Mouse (Mus musculus) lung, adult 18-20 months (tissue): ENCODE measurements around the gene Hist1h4n.
"Not testable (repeated sequence)": the region's sequence is repeated elsewhere in the genome, so short reads cannot be mapped to it uniquely, and the experiment has no call there.

Experiments
- DNase-seq, 2 experiments: peaks; one replicate each; pipeline ENCODE4 v3.0.0; 2022; ENCODE audit warnings: mixed read lengths in 2 of 2

Hist1h4n gene

GRCm38 (mm10) chr13:21831418-21832394, at the start of gene Hist1h4n:
Hist1h4n (minus strand) TSS chr13:21832196.
- peak in 1 of 2 experiments; percentile 23 for DNase-seq

- DNase-seq = no peak
Measured at GRCm38 (mm10) chr13:21880735-21881134, 48.7 kb upstream of the Hist1h4n start.

DNA sequence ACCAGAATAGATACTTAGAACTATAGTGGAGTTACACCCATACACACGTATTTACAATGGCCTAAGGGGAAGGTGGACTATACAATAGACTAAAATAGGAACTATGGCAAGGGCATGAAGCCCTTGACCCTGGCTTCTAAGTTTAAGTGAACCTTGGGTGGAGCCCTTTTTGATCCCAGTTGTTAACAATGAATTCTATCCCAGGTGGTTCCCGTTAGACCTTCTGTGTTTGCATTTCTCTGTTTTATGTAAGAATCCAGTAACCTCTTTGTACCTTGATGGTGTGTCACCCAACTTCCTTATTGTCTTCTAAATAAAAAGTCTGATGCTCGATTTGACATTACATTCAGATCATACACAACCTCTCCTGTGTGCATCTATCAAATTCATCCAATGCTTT, 33.5 kb upstream of the Hist1h4n start:
- DNase-seq = not testable (repeated sequence)

- no peak for DNase-seq
Measured at GRCm38 (mm10) chr13:21861608-21862007, 29.6 kb upstream of the Hist1h4n start.

- peak in 1 of 2 experiments; percentile 4 for DNase-seq
Measured at GRCm38 (mm10) chr13:21855698-21856162, 23.7 kb upstream of the Hist1h4n start.

GRCm38 (mm10) chr13:21855146-21855545, 23.1 kb upstream of the Hist1h4n start:
- DNase-seq = peak; percentile 61 to 62

DNA sequence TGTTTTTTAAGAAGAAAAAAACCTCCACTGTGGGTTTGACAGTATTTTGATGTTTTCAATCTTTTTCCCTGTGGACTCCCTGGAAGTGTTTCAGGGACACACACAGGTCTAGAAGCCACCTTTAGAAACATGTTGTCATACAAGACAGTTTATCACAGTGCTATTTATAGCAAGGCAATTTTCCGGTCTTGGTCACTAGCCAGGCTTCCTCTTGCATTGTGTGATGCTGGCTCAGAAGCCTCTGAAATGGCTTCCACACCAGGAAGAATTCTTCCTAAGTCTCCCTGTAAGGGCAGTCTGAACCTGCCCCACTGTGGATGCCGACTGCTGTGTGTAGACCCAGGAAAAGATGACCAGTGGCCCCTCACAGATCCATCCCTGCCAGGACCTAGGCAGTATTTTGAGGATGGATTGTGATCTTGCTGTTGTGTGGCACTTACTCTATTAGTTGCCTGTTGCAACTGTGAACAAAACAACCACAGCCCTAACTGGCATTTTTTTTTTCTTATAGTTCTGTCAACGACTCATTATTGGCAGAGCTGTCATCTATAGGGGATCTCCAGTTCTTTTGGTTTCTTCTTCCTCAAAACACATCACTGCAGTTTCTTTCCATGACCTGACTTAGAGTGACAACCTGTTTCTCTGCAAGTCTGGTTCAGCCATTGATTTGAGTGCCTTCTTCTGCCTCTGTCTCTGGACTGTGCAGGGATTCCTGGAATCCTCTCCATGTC, 20.4 kb upstream of the Hist1h4n start:
- no peak for DNase-seq

GRCm38 (mm10) chr13:21850696-21851095, 18.7 kb upstream of the Hist1h4n start:
- not testable (repeated sequence) for DNase-seq

DNA sequence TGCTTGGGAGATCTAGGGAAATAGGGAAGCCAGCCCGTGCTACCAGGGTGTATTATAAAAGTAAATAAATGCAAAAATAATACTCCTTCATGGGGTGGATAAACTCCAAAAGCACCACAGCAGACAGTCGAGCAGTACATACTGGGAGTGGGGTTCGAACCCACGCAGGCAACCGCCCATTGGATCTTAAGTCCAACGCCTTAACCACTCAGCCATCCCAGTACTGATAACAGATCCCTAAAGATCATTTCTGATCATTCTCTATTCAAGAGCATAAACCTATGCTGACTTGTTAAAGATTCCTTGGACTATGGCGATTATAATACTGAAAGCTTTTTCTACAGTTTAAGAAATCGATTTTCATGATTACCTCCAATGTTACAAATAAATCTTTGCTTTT, 15.9 kb upstream of the Hist1h4n start:
- no peak for DNase-seq

DNA sequence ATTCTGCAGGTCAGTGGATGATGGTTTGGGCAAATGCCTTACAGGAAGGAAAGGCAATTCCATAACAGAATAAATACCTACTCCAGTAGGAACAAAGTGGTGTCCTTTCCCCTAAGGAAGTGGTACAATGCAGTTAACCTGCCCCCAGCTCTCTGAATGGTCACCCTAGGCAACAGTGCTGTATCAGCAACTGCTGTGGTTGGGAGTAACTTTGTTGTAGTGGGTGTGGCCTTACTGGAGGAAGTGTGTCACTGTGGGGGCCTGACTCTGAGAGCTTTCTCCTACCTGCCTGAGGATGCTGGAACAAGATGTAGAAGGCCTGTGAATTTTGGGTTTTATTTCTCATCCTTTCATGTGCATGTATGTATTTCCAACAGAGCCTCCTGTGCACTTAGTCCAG, 14.4 kb upstream of the Hist1h4n start:
- DNase-seq = not testable (repeated sequence)

DNA sequence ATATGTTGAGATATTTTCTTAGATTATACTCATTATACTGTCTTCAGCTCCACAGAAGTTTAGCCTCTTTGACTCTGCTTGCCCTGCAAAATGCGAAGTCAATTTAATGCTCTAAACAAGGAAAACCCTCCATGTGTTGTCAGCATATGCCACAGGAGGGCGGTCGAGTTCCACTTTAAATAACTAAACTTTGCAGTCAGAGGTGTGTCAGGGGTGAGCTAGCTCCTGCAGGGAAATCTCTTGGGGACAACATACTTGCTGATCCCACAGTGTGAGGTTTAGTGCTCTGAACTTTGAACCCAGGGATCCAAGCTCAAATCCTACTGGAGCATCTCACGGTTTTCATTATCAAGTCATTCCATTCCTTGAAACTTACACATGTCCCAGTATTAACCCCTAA, 8.5 kb upstream of the Hist1h4n start:
- not testable (repeated sequence) for DNase-seq

- DNase-seq = not testable (repeated sequence)
Measured at GRCm38 (mm10) chr13:21833461-21833860, 1.5 kb upstream of the Hist1h4n start, which contains the start of the genes Hist1h2ap and Hist1h2br. Hist1h2ap (minus strand) TSS chr13:21833507. Hist1h2br (plus strand) TSS chr13:21833743.

GRCm38 (mm10) chr13:21830344-21830743, 1.7 kb downstream of the Hist1h4n start:
- DNase-seq = no peak

DNA sequence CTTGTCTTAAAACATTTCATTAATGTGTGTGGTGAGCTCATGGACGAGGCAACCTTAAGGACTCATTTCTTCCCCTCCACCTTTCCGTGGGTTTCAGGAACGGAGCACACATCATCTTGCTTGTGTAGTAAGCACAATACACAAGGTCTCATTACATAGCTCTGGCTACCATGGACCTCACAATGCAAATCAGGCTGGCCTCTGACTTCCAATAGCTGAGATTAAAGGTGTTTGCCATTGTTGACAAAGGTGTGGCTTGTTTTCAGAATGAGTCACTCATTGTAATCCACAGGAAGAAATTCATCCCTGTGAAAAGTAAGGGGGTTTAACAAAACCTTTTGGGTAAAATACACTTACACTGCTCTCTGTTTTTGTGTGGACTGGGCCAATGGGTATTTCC, 3.5 kb downstream of the Hist1h4n start:
- DNase-seq = no peak

GRCm38 (mm10) chr13:21820082-21820890, 11.7 kb downstream of the Hist1h4n start:
- not testable (repeated sequence) for DNase-seq

DNA sequence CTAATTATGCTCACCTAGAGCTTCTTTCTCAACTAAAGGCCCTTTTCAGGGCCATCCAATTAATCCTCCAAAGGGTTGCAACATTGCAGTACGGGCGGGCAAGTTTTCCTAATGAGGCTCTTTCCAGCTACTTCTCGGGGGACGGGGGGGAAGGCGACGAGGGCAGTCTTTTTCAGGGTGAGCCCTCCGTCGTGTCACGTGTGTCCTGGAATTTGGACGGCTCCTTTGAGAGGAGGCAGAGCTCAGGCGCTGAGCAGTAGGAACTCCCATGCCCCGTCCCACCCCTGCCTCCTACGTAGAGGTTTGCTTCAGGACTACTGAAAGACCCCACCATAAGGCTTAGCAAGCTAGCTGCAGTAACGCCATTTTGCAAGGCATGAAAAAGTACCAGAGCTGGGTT, 19.9 kb downstream of the Hist1h4n start:
- not testable (repeated sequence) for DNase-seq

DNA sequence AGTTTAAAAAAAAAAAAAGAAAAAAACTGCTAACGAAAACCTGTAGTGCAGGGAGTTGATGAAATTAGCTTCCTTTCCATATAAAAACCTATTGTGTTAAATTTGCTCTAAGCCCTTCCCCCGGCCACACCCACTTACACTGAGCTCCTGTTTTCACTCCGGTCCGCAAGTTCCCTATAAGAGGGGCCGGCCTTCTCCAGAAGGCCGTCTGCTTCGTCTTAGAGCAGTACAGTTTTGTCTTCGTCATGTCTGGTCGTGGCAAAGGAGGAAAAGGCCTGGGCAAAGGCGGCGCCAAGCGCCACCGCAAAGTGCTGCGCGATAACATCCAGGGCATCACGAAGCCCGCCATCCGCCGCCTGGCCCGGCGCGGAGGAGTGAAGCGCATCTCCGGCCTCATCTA, 20.5 kb downstream of the Hist1h4n start, which contains the start of gene Hist1h4m:
Gene Hist1h4m (plus strand): TSS at position 208 of the 400 bp plus-strand sequence.
- peak; percentile 26 to 51 for DNase-seq

- DNase-seq = not testable (repeated sequence)
Measured at GRCm38 (mm10) chr13:21811074-21811473, 20.9 kb downstream of the Hist1h4n start.

- not testable (repeated sequence) for DNase-seq
Measured at GRCm38 (mm10) chr13:21810073-21810472, 21.9 kb downstream of the Hist1h4n start, which contains the start of the genes Hist1h2bq and Hist1h2ao. Hist1h2bq (minus strand) TSS chr13:21810197. Hist1h2ao (plus strand) TSS chr13:21810465.

DNA sequence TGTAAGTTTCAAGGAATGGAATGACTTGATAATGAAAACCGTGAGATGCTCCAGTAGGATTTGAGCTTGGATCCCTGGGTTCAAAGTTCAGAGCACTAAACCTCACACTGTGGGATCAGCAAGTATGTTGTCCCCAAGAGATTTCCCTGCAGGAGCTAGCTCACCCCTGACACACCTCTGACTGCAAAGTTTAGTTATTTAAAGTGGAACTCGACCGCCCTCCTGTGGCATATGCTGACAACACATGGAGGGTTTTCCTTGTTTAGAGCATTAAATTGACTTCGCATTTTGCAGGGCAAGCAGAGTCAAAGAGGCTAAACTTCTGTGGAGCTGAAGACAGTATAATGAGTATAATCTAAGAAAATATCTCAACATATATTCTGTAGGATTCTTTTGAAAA, 28.9 kb downstream of the Hist1h4n start:
- not testable (repeated sequence) for DNase-seq

GRCm38 (mm10) chr13:21797163-21797562, 34.8 kb downstream of the Hist1h4n start:
- not testable (repeated sequence) for DNase-seq

DNA sequence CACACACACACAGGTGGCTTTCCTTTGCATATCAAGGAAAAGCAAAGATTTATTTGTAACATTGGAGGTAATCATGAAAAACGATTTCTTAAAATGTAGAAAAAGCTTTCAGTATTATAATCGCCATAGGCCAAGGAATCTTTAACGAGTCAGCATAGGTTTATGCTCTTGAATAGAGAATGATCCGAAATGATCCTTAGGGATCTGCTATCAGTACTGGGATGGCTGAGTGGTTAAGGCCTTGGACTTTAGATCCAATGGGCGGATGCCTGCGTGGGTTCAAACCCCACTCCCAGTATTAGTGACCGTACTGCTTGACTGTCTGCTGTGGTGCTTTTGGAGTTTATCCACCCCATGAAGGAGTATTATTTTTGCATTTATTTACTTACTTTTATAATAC, 36.4 kb downstream of the Hist1h4n start:
- no peak for DNase-seq
